Mouse (Mus musculus) adrenal gland, postnatal 10 days (tissue): ENCODE measurements at regions not wholly inside any gene's neighbourhood (a gene's known extent, or its start where the extent isn't known, plus 50 kb on each side); places are given as distances from the start of the nearest gene placed in this dataset.

Experiments
- DNase-seq: peaks from one replicate; pipeline ENCODE4 v3.0.0; 2021; ENCODE audit warnings: mixed read lengths

- DNase-seq = no peak
Measured at GRCm38 (mm10) chr4:8374061-8374460, 135.2 kb upstream of the Car8 start.

GRCm38 (mm10) chr4:8372069-8372468 lies 133.2 kb upstream of the Car8 start:
- DNase-seq = no peak

GRCm38 (mm10) chr4:8370786-8371185 lies 131.9 kb upstream of the Car8 start:
- no peak for DNase-seq

- peak; percentile 45 for DNase-seq
Measured at GRCm38 (mm10) chr4:8367487-8368276, 128.8 kb upstream of the Car8 start.

GRCm38 (mm10) chr4:8366978-8367377 lies 128.1 kb upstream of the Car8 start:
- DNase-seq = no peak

- DNase-seq = no peak
Measured at GRCm38 (mm10) chr4:8362409-8362808, 123.6 kb upstream of the Car8 start.

- DNase-seq = no peak
Measured at GRCm38 (mm10) chr4:8361931-8362330, 123.1 kb upstream of the Car8 start.

GRCm38 (mm10) chr4:8361305-8361704 lies 122.5 kb upstream of the Car8 start:
- DNase-seq = no peak

- no peak for DNase-seq
Measured at GRCm38 (mm10) chr4:8357443-8357842, 118.6 kb upstream of the Car8 start.

GRCm38 (mm10) chr4:8341928-8342327 lies 103.1 kb upstream of the Car8 start:
- DNase-seq = no peak

GRCm38 (mm10) chr4:8309241-8309987 lies 70.6 kb upstream of the Car8 start:
- no peak for DNase-seq

- no peak for DNase-seq
Measured at GRCm38 (mm10) chr4:8292563-8292962, 53.7 kb upstream of the Car8 start.

GRCm38 (mm10) chr4:8291528-8292492 lies 53.0 kb upstream of the Car8 start:
- DNase-seq = no peak

GRCm38 (mm10) chr4:8289901-8290300 lies 51.1 kb upstream of the Car8 start:
- DNase-seq = no peak
